Mouse (Mus musculus) macrophage (primary cell): Measurements from ENCODE around the gene Gm8281. TPM values are rescaled to one million over a fixed set of nuclear protein-coding genes. Genes with fewer than 3 reads are reported as not detected.
"Not testable (repeated sequence)": the region's sequence is repeated elsewhere in the genome, so short reads cannot be mapped to it uniquely, and the experiment has no call there.

ENCODE experiments used
- H3K27ac ChIP-seq: fragments of 350-480 bp; formaldehyde crosslinking; 2 replicates; pipeline ENCODE4 v1.9.0; 2021
- H3K36me3 ChIP-seq: fragments of 350-480 bp; formaldehyde crosslinking; 2 replicates; pipeline ENCODE4 v1.9.0; 2021; ENCODE audit errors: inconsistent target
- H3K4me3 ChIP-seq: fragments of 350-480 bp; formaldehyde crosslinking; 2 replicates; pipeline ENCODE4 v1.9.0; 2021; ENCODE audit errors: inconsistent target
- H3K79me2 ChIP-seq: fragments of 350-480 bp; formaldehyde crosslinking; 2 replicates; pipeline ENCODE4 v1.9.0; 2021; ENCODE audit errors: inconsistent target
- WGBS: methylation state at CpG from one replicate; pipeline ENCODE4 v1.1.7; 2026; ENCODE audit warnings: inconsistent platforms; ENCODE audit not compliant: missing documents; 5-methylcytosine and 5-hydroxymethylcytosine counted together
- polyA plus RNA-seq: library from polyadenylated mRNA; stranded (reverse); fragments of 250-400 nt; gene quantifications from 3 replicates; pipeline ENCODE4 v1.2.4, GENCODE M21; 2018; ENCODE audit warnings: inconsistent platforms
- total RNA-seq, 78 experiments: library from RNA; depleted of rRNA; stranded (reverse); fragments of 250-400 nt; gene quantifications; 1 replicate in 9 of 78; 2 replicates in 24 of 78; 3 replicates in 43 of 78; 4 replicates in 2 of 78; pipeline ENCODE4 v1.2.4; 2018; ENCODE audit warnings: inconsistent platforms in 56 of 78

Gm8281 gene
- total RNA-seq (2018; cell fraction: chromatin; rRNA removed), result not detected
- not detected for total RNA-seq (2018; cell fraction: cytosol; rRNA removed)
- not detected for total RNA-seq (2018; cell fraction: nucleus; rRNA removed)
- not detected in 3 replicates for polyA plus RNA-seq

DNA sequence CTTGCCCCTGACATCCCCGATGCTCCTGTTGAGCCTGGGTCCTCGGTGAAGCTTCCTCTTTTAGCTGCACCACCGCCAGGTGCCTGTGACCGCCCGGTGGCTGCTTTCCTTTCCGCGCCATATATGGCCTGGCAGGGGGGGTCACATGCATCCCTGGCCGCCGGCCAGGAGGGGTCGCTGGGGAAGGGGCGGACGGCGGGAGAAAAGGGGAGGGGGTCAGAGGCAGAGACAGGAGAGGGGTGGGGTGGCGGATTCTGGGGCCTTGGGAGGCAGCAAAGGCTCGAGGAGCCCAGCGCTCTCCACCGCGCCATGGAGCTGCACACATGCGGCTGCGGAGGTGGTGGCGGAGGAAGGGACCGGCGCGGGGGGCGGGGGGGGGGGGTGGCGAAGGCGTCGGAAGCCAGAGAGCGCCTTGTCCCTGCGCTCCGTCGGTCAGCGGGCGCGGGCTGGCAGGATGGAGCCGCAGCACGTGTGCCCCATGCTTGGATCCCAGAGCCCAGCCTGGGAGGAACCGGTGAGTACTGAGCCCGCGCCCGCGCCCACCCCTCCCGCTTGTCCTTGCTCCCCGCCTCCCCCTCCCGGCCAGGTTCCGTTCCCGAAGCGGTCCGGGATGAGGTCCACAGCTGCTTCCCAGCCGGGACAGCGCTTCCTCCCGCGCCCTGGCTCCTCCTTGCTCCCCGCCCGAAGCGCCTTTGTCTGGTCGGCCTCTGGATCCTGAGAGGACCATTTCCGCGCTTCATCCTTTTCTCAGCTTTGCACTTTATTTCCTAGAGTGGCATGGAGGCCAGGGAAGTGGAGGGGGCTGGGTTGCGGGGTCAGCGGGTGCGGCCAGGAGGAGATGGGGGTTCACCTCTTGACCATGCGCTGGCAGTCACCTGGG, at the start of gene Gm8281:
Gene Gm8281, plus strand, starts transcription at position 430 of the 880 bp plus-strand sequence.
- H3K36me3 ChIP-seq, H3K4me3 ChIP-seq, H3K27ac ChIP-seq, H3K79me2 ChIP-seq: not testable (repeated sequence)
- 0% methylated on average over 10 of the region's 63 CpGs for WGBS

DNA sequence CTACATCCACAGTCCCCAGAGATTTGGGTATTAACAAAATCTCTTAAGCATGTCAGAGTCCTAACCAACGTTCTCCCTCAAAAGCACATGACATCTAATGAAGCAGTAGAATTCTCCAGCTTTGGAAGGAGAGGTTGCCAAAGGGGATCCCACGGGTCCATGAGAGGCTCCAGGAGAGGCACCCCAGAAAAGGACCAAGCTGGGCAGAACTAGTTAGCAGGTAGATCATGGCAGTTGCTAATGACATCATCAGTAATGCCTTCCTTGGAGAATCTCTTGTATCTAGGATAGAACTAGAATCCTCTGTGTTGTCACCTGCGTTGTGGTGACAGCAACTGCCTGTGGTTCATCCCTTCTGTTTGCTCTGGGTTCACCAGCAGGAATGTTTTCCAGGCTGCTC, 20.5 kb upstream of the Gm8281 start, which contains the start of gene 4930555G01Rik:
Gene 4930555G01Rik, plus strand, starts transcription at position 301 of the 400 bp plus-strand sequence.
- H3K36me3 ChIP-seq, H3K4me3 ChIP-seq, H3K79me2 ChIP-seq, H3K27ac ChIP-seq: not testable (repeated sequence)
- WGBS, result no CpG with 5 or more reads among the region's 3 CpGs

DNA sequence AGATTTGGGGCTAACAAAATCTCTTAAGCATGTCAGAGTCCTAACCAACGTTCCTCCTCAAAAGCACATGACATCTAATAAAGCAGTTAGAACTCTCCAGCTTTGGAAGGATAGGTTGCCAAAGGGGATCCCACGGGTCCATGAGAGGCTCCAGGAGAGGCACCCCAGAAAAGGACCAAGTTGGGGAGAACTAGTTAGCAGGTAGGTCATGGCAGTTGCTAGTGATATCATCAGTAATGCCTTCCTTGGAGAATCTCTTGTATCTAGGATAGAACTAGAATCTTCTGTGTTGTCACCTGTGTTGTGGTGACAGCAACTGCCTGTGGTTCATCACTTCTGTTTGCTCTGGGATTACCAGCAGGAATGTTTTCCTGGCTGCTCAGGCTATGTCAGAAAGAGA, 60.4 kb downstream of the Gm8281 start, which contains the start of gene Gm8279:
Gene Gm8279, plus strand, starts transcription at position 301 of the 400 bp plus-strand sequence.
- not testable (repeated sequence) for H3K4me3 ChIP-seq, H3K27ac ChIP-seq
- no CpG with 5 or more reads among the region's 2 CpGs for WGBS

More for the DNA sequence above, 60.4 kb downstream of the Gm8281 start, which contains the start of gene Gm8279:
- H3K79me2 ChIP-seq, H3K36me3 ChIP-seq: not testable (repeated sequence)

Other genes starting within 250 kb of the Gm8281 start
- not detected in 3 replicates for gene Gm3269, start 232.9 kb upstream of the Gm8281 start, polyA plus RNA-seq
- gene Gm3264, start 215.5 kb upstream of the Gm8281 start, polyA plus RNA-seq, result not detected in 3 replicates
- gene Gm3278, start 178.6 kb upstream of the Gm8281 start, polyA plus RNA-seq, result not detected in 3 replicates
- not detected in 3 replicates for gene Gm8297, start 87.1 kb upstream of the Gm8281 start, polyA plus RNA-seq
- gene Gm3298, start 55.1 kb upstream of the Gm8281 start, polyA plus RNA-seq, result not detected in 3 replicates
- not detected in 3 replicates for gene 4930555G01Rik, start 20.4 kb upstream of the Gm8281 start, polyA plus RNA-seq
- not detected in 3 replicates for gene Gm8279, start 60.5 kb downstream of the Gm8281 start, polyA plus RNA-seq
- not detected in 3 replicates for gene Gm3317, start 93.5 kb downstream of the Gm8281 start, polyA plus RNA-seq
- gene Gm8271, start 114.8 kb downstream of the Gm8281 start, polyA plus RNA-seq, result not detected in 3 replicates
- gene Gm3526, start 189.5 kb downstream of the Gm8281 start, polyA plus RNA-seq, result not detected in 3 replicates